Mouse (Mus musculus) neural tube, embryonic 14.5 days (tissue): Measurements from ENCODE around the gene Idua. TPM values are rescaled to one million over a fixed set of nuclear protein-coding genes. Genes with fewer than 3 reads are reported as not detected.
A peak's percentile ranks its signal among the peaks of the same experiment; 100 is the strongest.
"Not testable (repeated sequence)": the region's sequence is repeated elsewhere in the genome, so short reads cannot be mapped to it uniquely, and the experiment has no call there.

ENCODE experiments used
- ATAC-seq: fragments of 200-750 bp; cut with Nextera tagmentation; 2 replicates; pipeline ENCODE4 v1.8.0; 2017; ENCODE audit warnings: low read depth, mild to moderate bottlenecking, moderate TSS enrichment, moderate library complexity
- H3K27ac ChIP-seq: fragments of 300-500 bp; sonication (generic); 2 replicates; pipeline ENCODE4 v1.5.1; 2014; ENCODE audit warnings: low read depth, mild to moderate bottlenecking, control low read depth, low read length, moderate library complexity, mixed read lengths
- H3K27me3 ChIP-seq: fragments of 300-500 bp; sonication (generic); 2 replicates; pipeline ENCODE4 v1.6.1; 2014; ENCODE audit warnings: low read length; ENCODE audit not compliant: control insufficient read depth, insufficient read depth
- H3K36me3 ChIP-seq: fragments of 300-500 bp; sonication (generic); 2 replicates; pipeline ENCODE4 v1.6.1; 2014; ENCODE audit warnings: low read length, mixed read lengths; ENCODE audit not compliant: control insufficient read depth, insufficient read depth
- H3K4me1 ChIP-seq: fragments of 300-500 bp; sonication (generic); 2 replicates; pipeline ENCODE4 v1.6.1; 2014; ENCODE audit warnings: low read length; ENCODE audit not compliant: control insufficient read depth, insufficient read depth
- H3K4me2 ChIP-seq: fragments of 300-500 bp; sonication (generic); 2 replicates; pipeline ENCODE4 v1.6.1; 2014; ENCODE audit warnings: mild to moderate bottlenecking, low read depth, low read length, control low read depth
- H3K4me3 ChIP-seq: fragments of 300-500 bp; sonication (generic); 2 replicates; pipeline ENCODE4 v1.5.1; 2014; ENCODE audit warnings: low read depth, low read length, control low read depth, mixed read lengths
- H3K9ac ChIP-seq: fragments of 300-500 bp; sonication (generic); replicated peaks from 2 replicates; pipeline ENCODE4 v1.6.1; 2014; ENCODE audit warnings: low read depth, mild to moderate bottlenecking, control low read depth, low read length, mixed read lengths
- H3K9me3 ChIP-seq: fragments of 300-500 bp; sonication (generic); 2 replicates; pipeline ENCODE4 v1.6.1; 2016; ENCODE audit warnings: low read length; ENCODE audit not compliant: control insufficient read depth
- WGBS: fragments of 180-500 bp; shearing (Covaris S2); extraction: QIAGEN DNeasy Blood & Tissue Kit; methylation state at CpG from one replicate; pipeline ENCODE4 v1.1.7; 2014; 5-methylcytosine and 5-hydroxymethylcytosine counted together
- polyA plus RNA-seq: library from polyadenylated mRNA; unstranded; fragments of >200 nt; fragmentation: Nextera tagmentation; extraction: Ambion mirVana; gene quantifications from 2 replicates; pipeline ENCODE4 v1.2.1, GENCODE M21; 2014

Gene Idua
- polyA plus RNA-seq = 11.7 and 12.2 TPM in 2 replicates

- Histone ChIP-seq H3K9ac (peak within 1 kb of the TSS; percentile 77), H3K4me3 (peak within 1 kb of the TSS; percentile 79), H3K27ac (no peak within 1 kb of the TSS), H3K27me3 (no peaks in the 10 kb centered on the region), H3K9me3 (no peaks in the 10 kb centered on the region), H3K4me2 (peak within 1 kb of the TSS; percentile 85), H3K4me1 (peaks cover 14% of the 10 kb centered on the region; the same call in 1 of the 2 replicates), H3K36me3 (peaks cover 9% of the 10 kb centered on the region)
- ATAC-seq = peak; percentile 32
- 12% methylated on average over 24 of the region's 24 CpGs for WGBS
These were observed at the start of gene Idua for GRCm38 (mm10) chr5:108659698-108660631. Gene Idua, plus strand, starts transcription at chr5:108660331.

GRCm38 (mm10) chr5:108610426-108610825 lies 49.7 kb upstream of the Idua start:
- WGBS = 94% methylated on average over 1 of the region's 1 CpGs
- no peak overlapping the region for H3K4me3 ChIP-seq
- no peaks in the 10 kb centered on the region for H3K9me3 ChIP-seq
- no peaks in the 10 kb centered on the region for H3K27me3 ChIP-seq
- no peaks in the 10 kb centered on the region for H3K4me1 ChIP-seq
- no peak for ATAC-seq
- H3K36me3 ChIP-seq = peaks cover 85% of the 10 kb centered on the region
- no peak overlapping the region for H3K27ac ChIP-seq
- no peak overlapping the region for H3K9ac ChIP-seq
- no peak overlapping the region for H3K4me2 ChIP-seq

GRCm38 (mm10) chr5:108621870-108622269 lies 38.3 kb upstream of the Idua start:
- Histone ChIP-seq H3K9ac (no peak overlapping the region), H3K27me3 (no peaks in the 10 kb centered on the region), H3K36me3 (peaks cover 39% of the 10 kb centered on the region), H3K9me3 (no peaks in the 10 kb centered on the region), H3K4me3 (no peak overlapping the region), H3K4me1 (no peaks in the 10 kb centered on the region), H3K4me2 (no peak overlapping the region), H3K27ac (no peak overlapping the region)
- WGBS = 88% methylated on average over 2 of the region's 2 CpGs
- ATAC-seq = no peak

GRCm38 (mm10) chr5:108626050-108626660 lies 34.0 kb upstream of the Idua start:
- H3K4me2 ChIP-seq = no peak overlapping the region
- ATAC-seq = no peak
- H3K9ac ChIP-seq = no peak overlapping the region
- H3K9me3 ChIP-seq = no peaks in the 10 kb centered on the region
- peaks cover 12% of the 10 kb centered on the region; the same call in 1 of the 2 replicates for H3K4me1 ChIP-seq
- peaks cover 25% of the 10 kb centered on the region for H3K36me3 ChIP-seq
- no peak overlapping the region for H3K27ac ChIP-seq
- H3K4me3 ChIP-seq = no peak overlapping the region
- WGBS = 92% methylated on average over 4 of the region's 4 CpGs
- H3K27me3 ChIP-seq = no peaks in the 10 kb centered on the region

GRCm38 (mm10) chr5:108628891-108629633 lies 31.1 kb upstream of the Idua start:
- Histone ChIP-seq H3K27me3 (no peaks in the 10 kb centered on the region), H3K9ac (peak overlapping the region; percentile 93), H3K4me1 (peaks cover 12% of the 10 kb centered on the region; the same call in 1 of the 2 replicates), H3K4me3 (peak overlapping the region; percentile 85), H3K36me3 (peaks cover 5% of the 10 kb centered on the region; the same call in 1 of the 2 replicates), H3K4me2 (peak overlapping the region; percentile 97), H3K9me3 (no peaks in the 10 kb centered on the region), H3K27ac (peak overlapping the region; percentile 87)
- 2% methylated on average over 32 of the region's 32 CpGs for whole genome bisulfite sequencing
- ATAC-seq = peak; percentile 87

- Histone ChIP-seq H3K4me3 (peak within 1 kb of the TSS; percentile 85), H3K9me3 (no peaks in the 10 kb centered on the region), H3K36me3 (no peaks in the 10 kb centered on the region), H3K4me2 (peak within 1 kb of the TSS; percentile 97), H3K4me1 (peaks cover 12% of the 10 kb centered on the region; the same call in 1 of the 2 replicates), H3K27ac (peak within 1 kb of the TSS; percentile 87), H3K9ac (peak within 1 kb of the TSS; percentile 93), H3K27me3 (no peaks in the 10 kb centered on the region)
- ATAC-seq = peak; percentile 98
- WGBS = under 1% methylated on average over 58 of the region's 58 CpGs
These were observed 30.3 kb upstream of the Idua start, which contains the start of the genes Gak and Tmem175 for GRCm38 (mm10) chr5:108629634-108630483. Gene Gak, minus strand, starts transcription at chr5:108629755. Gene Tmem175, plus strand, starts transcription at chr5:108629770.

- Histone ChIP-seq H3K9me3 (no peaks in the 10 kb centered on the region), H3K4me2 (no peak overlapping the region), H3K4me1 (peaks cover 8% of the 10 kb centered on the region; the same call in 1 of the 2 replicates), H3K9ac (no peak overlapping the region), H3K36me3 (no peaks in the 10 kb centered on the region), H3K4me3 (no peak overlapping the region), H3K27me3 (no peaks in the 10 kb centered on the region), H3K27ac (no peak overlapping the region)
- 82% methylated on average over 4 of the region's 4 CpGs for WGBS
- no peak for ATAC-seq
These were observed 26.5 kb upstream of the Idua start for GRCm38 (mm10) chr5:108633676-108634075.

GRCm38 (mm10) chr5:108634088-108634487 lies 26.0 kb upstream of the Idua start:
- not testable (repeated sequence) for ATAC-seq, H3K27me3 ChIP-seq, H3K9me3 ChIP-seq, H3K36me3 ChIP-seq, H3K4me3 ChIP-seq, H3K4me1 ChIP-seq, H3K9ac ChIP-seq, H3K4me2 ChIP-seq, H3K27ac ChIP-seq
- 88% methylated on average over 2 of the region's 3 CpGs for WGBS
